Mouse (Mus musculus) spleen, adult 2 months (tissue): Measurements from ENCODE around the gene Lrig2. TPM values are rescaled to one million over a fixed set of nuclear protein-coding genes. Genes with fewer than 3 reads are reported as not detected.
A peak's percentile ranks its signal among the peaks of the same experiment; 100 is the strongest.

ENCODE experiments used
- DNase-seq, 2 experiments: peaks; one replicate each; pipeline versions ENCODE4 v3.0.0 to v3.0.0-alpha.2; 2012 to 2021; ENCODE audit warnings: low spot score in 2 of 2, low read depth in 1 of 2
- H3K27ac ChIP-seq: fragments of 200-500 bp; 2 replicates; pipeline ENCODE4 v1.5.1; 2012; ENCODE audit warnings: low read length, inconsistent platforms; ENCODE audit not compliant: insufficient read depth
- H3K27me3 ChIP-seq: fragments of 200-500 bp; 2 replicates; pipeline ENCODE4 v1.6.1; 2012; ENCODE audit warnings: mild to moderate bottlenecking, moderate library complexity, low read length, inconsistent platforms; ENCODE audit not compliant: control insufficient read depth, insufficient read depth
- H3K36me3 ChIP-seq: fragments of 200-500 bp; 2 replicates; pipeline ENCODE4 v1.6.1; 2012; ENCODE audit warnings: mild to moderate bottlenecking, low read length, inconsistent platforms; ENCODE audit not compliant: control insufficient read depth, insufficient read depth
- H3K4me1 ChIP-seq: fragments of 200-500 bp; 2 replicates; pipeline ENCODE4 v1.6.1; 2011; ENCODE audit warnings: inconsistent platforms; ENCODE audit not compliant: control insufficient read depth, insufficient read depth, insufficient read length
- H3K4me3 ChIP-seq: fragments of 200-500 bp; 2 replicates; pipeline ENCODE4 v1.5.1; 2011; ENCODE audit warnings: mild to moderate bottlenecking, inconsistent platforms; ENCODE audit not compliant: insufficient read depth, insufficient read length; ENCODE audit errors: extremely low read depth
- CTCF ChIP-seq: fragments of 200-500 bp; IDR thresholded peaks from 2 replicates; pipeline ENCODE4 v1.5.1; 2011; ENCODE audit warnings: mild to moderate bottlenecking, inconsistent platforms; ENCODE audit not compliant: insufficient read depth, insufficient read length, insufficient replicate concordance; ENCODE audit errors: extremely low read depth
- POLR2A ChIP-seq: fragments of 200-500 bp; IDR thresholded peaks from 2 replicates; pipeline ENCODE4 v1.6.1; 2011; ENCODE audit warnings: low read depth, low read length, inconsistent platforms
- WGBS: fragments of 180-500 bp; shearing (Covaris S2); methylation state at CpG from one replicate; pipeline ENCODE4 v1.1.7; 2018; 5-methylcytosine and 5-hydroxymethylcytosine counted together
- polyA plus RNA-seq: library from polyadenylated mRNA; depleted of rRNA; stranded (reverse); fragments of >200 nt; gene quantifications from 2 replicates; pipeline ENCODE4 v1.2.3, GENCODE M21; 2012; rRNA removed

Lrig2 gene
- polyA plus RNA-seq = 5.8 and 6.0 TPM in 2 replicates

GRCm38 (mm10) chr3:104511538-104512423, at the start of gene Lrig2:
TSS of gene Lrig2 (minus strand) at chr3:104511918.
- WGBS = under 1% methylated on average over 71 of the region's 71 CpGs
- TF ChIP-seq POLR2A = peak; percentile 2; the same call in 1 of the 2 replicates
- peak; percentile 58; the same call in 1 of the 2 replicates for TF ChIP-seq CTCF
- Histone ChIP-seq H3K27ac (peak within 1 kb of the TSS; percentile 97), H3K27me3 (no peaks in the 10 kb centered on the region), H3K4me1 (no peaks in the 10 kb centered on the region; the same call in 1 of the 2 replicates), H3K36me3 (no peaks in the 10 kb centered on the region), H3K4me3 (peak within 1 kb of the TSS; percentile 89)
- DNase-seq = peak; percentile 96 to 99

DNA sequence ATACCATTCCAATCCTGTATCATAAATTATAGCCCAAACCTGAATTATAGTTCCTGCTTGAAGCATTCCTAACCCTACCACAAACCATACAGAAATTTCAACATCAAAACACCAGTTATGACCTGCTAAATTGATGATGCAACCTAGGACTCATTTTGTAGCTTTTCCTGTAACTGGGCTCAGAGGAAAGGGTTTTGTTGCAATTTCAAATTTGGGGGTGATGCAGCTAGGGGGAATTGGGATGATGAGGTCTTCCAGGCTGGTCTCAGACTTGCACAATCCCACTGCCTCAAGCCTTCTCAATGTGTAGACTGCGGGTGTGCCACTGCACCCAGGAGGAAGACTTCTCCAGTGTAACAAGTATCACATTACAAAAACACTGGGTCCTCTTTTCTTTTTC, 44.9 kb upstream of the Lrig2 start:
- H3K4me1 ChIP-seq = no peaks in the 10 kb centered on the region
- no peaks in the 10 kb centered on the region for H3K27me3 ChIP-seq
- H3K4me3 ChIP-seq = no peak overlapping the region
- TF ChIP-seq CTCF (no peak), POLR2A (no peak)
- WGBS = 93% methylated on average over 1 of the region's 1 CpGs
- H3K27ac ChIP-seq = no peak overlapping the region
- H3K36me3 ChIP-seq = no peaks in the 10 kb centered on the region
- no peak for DNase-seq

DNA sequence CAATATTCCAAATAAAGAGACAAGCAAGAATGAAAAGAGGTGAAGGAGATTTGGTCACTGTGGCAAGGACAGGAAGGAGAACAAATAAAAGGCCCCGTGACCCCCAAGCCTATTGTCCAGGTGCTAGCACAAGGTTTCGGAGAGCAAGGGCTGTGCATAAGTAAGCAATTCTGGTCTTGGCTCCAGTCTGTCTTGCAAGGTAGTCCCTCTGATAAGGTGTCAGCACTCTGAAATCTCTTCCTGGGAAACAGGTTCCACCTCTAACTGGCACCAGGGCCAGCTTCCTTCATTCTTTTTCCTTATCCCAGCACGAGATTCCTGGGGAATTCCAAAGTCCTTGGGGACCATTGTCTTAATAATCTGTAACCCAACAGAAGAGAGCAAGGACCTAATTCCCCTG, 38.9 kb upstream of the Lrig2 start:
- no peak overlapping the region for H3K4me3 ChIP-seq
- H3K27me3 ChIP-seq = no peaks in the 10 kb centered on the region
- no peaks in the 10 kb centered on the region for H3K36me3 ChIP-seq
- TF ChIP-seq POLR2A (no peak), CTCF (no peak)
- no peak for DNase-seq
- H3K4me1 ChIP-seq = no peaks in the 10 kb centered on the region
- 67% methylated on average over 3 of the region's 3 CpGs for WGBS
- no peak overlapping the region for H3K27ac ChIP-seq

GRCm38 (mm10) chr3:104548367-104549087, 36.8 kb upstream of the Lrig2 start:
- TF ChIP-seq CTCF = no peak
- no peak for TF ChIP-seq POLR2A
- DNase-seq = no peak

GRCm38 (mm10) chr3:104543825-104544224, 32.1 kb upstream of the Lrig2 start:
- Histone ChIP-seq H3K4me1 (no peaks in the 10 kb centered on the region; the same call in 1 of the 2 replicates), H3K36me3 (no peaks in the 10 kb centered on the region), H3K27ac (no peak overlapping the region), H3K27me3 (no peaks in the 10 kb centered on the region), H3K4me3 (no peak overlapping the region)
- no peak for TF ChIP-seq CTCF
- no peak for TF ChIP-seq POLR2A
- WGBS = 90% methylated on average over 3 of the region's 3 CpGs
- no peak for DNase-seq

More at GRCm38 (mm10) chr3:104548367-104549087, 36.8 kb upstream of the Lrig2 start:
- 80% methylated on average over 15 of the region's 15 CpGs for WGBS
- Histone ChIP-seq H3K4me3 (no peak overlapping the region), H3K27me3 (no peaks in the 10 kb centered on the region), H3K4me1 (no peaks in the 10 kb centered on the region; the same call in 1 of the 2 replicates), H3K27ac (no peak overlapping the region), H3K36me3 (no peaks in the 10 kb centered on the region)

DNA sequence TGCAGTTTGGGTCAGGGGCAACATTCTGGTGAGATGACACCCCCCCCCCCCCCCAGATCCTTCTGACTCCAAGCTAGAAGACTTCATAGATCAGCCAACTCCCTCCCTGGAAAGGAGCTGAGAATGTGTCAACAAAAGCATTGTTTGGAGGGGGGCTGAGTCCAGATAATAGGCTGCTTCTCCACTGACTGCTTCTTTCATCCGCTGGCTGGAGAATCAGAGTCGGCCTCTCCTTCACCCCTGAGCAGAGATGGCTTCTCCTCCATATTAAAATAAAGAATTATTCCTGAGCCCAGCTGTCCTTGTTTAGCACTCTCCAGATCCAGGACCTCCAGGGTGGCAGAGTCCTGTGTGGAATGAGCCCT, 30.3 kb upstream of the Lrig2 start:
- Histone ChIP-seq H3K27me3 (no peaks in the 10 kb centered on the region), H3K4me3 (no peak overlapping the region), H3K27ac (no peak overlapping the region), H3K36me3 (no peaks in the 10 kb centered on the region), H3K4me1 (no peaks in the 10 kb centered on the region; the same call in 1 of the 2 replicates)
- no peak for DNase-seq
- TF ChIP-seq CTCF (no peak), POLR2A (no peak)
- 88% methylated on average over 2 of the region's 2 CpGs for WGBS
